Mouse (Mus musculus): Measurements from ENCODE around the gene Adgre4. TPM values are rescaled to one million over a fixed set of nuclear protein-coding genes. Genes with fewer than 3 reads are reported as not detected.

Gene Adgre4
- polyA plus RNA-seq, 1 experiment = 0.77 TPM

Other genes with a start within 250 kb of the Adgre4 start
- gene Vmn2r118, start 124.8 kb upstream of the Adgre4 start, polyA plus RNA-seq (2012; rRNA removed) = not detected in 2 replicates
- 2.2 and 4.3 TPM in 2 replicates for gene Pot1b, start 37.4 kb upstream of the Adgre4 start, polyA plus RNA-seq (2012; rRNA removed)
- 0.74 and 0.85 TPM in 2 replicates for gene Zfp119a, start 128.9 kb downstream of the Adgre4 start, polyA plus RNA-seq (2012; rRNA removed)
- gene Zfp959, start 142.1 kb downstream of the Adgre4 start, polyA plus RNA-seq (2012; rRNA removed) = 1.9 and 3.0 TPM in 2 replicates
- gene Zfp119b, start 199.5 kb downstream of the Adgre4 start, polyA plus RNA-seq (2012; rRNA removed) = 0.93 and 1.3 TPM in 2 replicates
- gene Ebi3, start 202.7 kb downstream of the Adgre4 start, polyA plus RNA-seq (2012; rRNA removed) = 3.8 and 7.3 TPM in 2 replicates
- gene Yju2, start 209.1 kb downstream of the Adgre4 start, polyA plus RNA-seq (2012; rRNA removed) = 8.3 and 8.5 TPM in 2 replicates
- 5.8 and 7.2 TPM in 2 replicates for gene Shd, start 220.5 kb downstream of the Adgre4 start, polyA plus RNA-seq (2012; rRNA removed)
- gene Fsd1, start 236.5 kb downstream of the Adgre4 start, polyA plus RNA-seq (2012; rRNA removed) = 0.15 and 0.44 TPM in 2 replicates

Data from gonadal fat pad, adult 2 months (tissue).